Mouse (Mus musculus): ENCODE results near the gene Olfr1555-ps1. TPM values are rescaled to one million over a fixed set of nuclear protein-coding genes. Genes with fewer than 3 reads are reported as not detected.
"Not testable (repeated sequence)": the region's sequence is repeated elsewhere in the genome, so short reads cannot be mapped to it uniquely, and the experiment has no call there.

Olfr1555-ps1 gene
- total RNA-seq (2022), result not detected

GRCm38 (mm10) chr19:12170062-12170599 lies at the start of gene Olfr1555-ps1:
Gene Olfr1555-ps1, minus strand, starts transcription at chr19:12170112.
- DNase-seq (ENCODE audit: low spot score), result not testable (repeated sequence)

DNA sequence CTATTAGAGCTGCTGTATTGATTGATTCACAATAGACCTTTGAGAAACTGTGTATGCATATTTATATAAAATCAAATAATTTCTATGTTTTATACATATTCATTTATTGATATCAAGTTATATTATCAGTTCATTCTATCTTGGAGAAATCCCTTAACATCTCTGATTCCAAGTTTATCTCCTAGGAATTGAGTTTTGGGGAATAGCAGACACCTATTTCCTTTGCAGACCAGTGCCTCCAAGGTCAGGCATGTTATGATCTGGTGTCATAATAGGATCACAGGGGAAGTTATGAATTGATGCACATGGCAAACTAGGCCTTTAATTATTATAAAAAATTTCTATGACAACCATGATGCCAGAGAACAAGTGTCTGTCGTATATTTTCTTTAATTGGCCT lies 30.4 kb upstream of the Olfr1555-ps1 start, which contains the start of gene Olfr1431:
Gene Olfr1431 (plus strand): TSS at position 301 of the 400 bp plus-strand sequence.
- DNase-seq (ENCODE audit: low spot score), result no peak

GRCm38 (mm10) chr19:12199076-12199475 lies 29.2 kb upstream of the Olfr1555-ps1 start:
- DNase-seq (ENCODE audit: low spot score), result not testable (repeated sequence)

- DNase-seq (ENCODE audit: low spot score), result not testable (repeated sequence)
These were observed 5.5 kb upstream of the Olfr1555-ps1 start for GRCm38 (mm10) chr19:12175431-12175830.

DNA sequence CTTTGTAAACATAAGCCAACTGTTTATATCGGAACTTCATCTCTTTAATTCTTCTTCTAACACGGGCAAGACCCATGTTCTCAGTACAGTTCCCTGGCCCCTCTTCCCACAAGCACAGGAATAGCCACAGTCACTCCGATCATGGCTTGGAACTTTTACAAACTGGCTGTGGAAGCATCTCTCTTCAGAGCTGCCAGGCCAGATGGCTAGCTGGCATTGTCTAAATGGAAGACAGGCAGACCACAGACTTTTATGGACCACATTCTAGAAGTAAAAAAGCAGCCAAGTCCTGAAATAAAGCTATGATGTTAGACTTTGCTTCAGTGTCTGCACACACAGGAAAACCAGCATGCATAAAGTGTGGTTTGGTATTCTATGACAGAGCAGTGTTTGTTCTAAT lies 24.5 kb downstream of the Olfr1555-ps1 start:
- no peak for DNase-seq (ENCODE audit: low spot score)

DNA sequence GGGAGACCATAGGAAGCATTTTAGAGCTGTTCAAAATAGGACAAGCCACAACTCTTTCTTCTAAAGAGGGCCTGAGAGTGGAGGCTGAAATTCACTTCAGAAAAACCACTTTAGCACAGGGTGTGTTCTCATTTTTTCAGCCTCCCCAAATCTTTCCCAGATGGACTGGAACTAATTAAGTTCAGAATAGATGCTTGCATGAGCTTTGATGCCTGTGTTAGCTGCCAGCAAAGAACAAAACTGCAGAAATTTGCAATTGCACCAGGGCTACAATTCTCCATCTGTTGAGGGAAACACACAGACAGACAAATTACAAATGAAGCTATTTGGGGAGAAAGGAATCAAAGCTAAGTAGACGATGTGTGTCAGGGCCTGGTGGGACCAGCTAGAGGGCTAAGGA lies 26.6 kb downstream of the Olfr1555-ps1 start:
- no peak for DNase-seq (ENCODE audit: low spot score)

DNA sequence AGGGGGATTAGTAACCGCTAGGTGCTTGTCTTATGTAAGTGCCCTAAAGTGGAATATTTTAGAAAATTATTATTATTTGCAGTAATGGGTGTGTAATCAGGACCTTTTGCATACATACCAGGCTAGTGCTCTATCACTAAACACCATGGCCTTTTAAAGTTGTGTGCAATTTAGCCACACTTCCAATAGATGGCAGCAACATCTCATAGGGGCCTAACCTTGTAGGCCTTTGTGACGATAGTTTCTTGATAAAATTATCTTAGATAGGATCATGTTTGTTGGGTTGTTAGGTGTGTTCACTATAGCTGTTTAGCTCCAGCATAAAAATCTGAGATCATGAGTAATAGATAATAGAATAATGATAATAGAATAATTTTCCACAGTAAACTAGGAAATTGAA lies 35.6 kb downstream of the Olfr1555-ps1 start:
- DNase-seq (ENCODE audit: low spot score), result no peak

DNA sequence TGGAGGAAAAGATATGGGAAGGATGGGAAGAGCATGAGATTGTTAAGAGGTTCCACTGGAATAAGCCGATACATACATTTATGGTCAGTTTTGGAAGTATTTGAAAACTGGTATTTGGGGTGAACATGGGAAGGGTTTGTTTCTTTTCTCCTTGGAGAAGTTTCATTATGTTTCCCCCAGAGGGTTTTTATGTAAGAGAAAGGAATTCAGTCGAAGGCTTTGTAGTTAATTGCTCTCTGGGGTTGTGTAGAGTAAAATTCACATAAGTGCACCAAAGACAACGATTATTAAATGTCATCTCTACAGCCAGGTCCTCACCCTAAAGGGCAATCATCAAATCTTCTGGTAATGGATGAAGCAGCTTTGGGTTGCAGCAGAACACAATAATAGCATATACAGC lies 46.8 kb downstream of the Olfr1555-ps1 start, which contains the start of gene Olfr76:
Gene Olfr76 (minus strand): TSS at position 101 of the 400 bp plus-strand sequence.
- DNase-seq (ENCODE audit: low spot score), result no peak

DNA sequence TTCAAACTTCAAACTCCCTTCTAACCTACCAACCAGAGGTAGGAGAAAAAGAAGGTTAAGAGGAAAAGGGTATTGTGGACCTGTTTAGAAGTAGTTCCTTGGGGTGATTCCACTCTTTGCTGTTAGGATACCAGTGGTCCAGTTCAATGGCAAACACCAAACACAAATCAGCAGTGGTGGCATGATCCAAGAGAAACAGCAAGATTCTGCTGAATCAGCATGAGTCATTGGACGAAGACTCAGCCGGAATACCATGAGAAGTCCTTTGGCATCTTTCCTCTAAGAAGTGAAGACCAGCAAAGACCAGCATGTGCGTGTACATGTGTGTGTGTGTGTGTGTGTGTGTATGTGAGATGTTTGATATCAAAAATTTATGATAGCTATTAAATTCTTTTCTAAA lies 53.4 kb downstream of the Olfr1555-ps1 start:
- DNase-seq (ENCODE audit: low spot score), result no peak

GRCm38 (mm10) chr19:12115797-12116196 lies 54.1 kb downstream of the Olfr1555-ps1 start, which contains the start of gene Olfr1428:
Gene Olfr1428, minus strand, starts transcription at chr19:12115897.
- DNase-seq (ENCODE audit: low spot score), result no peak

Other genes with a start within 250 kb of the Olfr1555-ps1 start
- gene Osbp, start 204.2 kb downstream of the Olfr1555-ps1 start, total RNA-seq (2022), result 100 to 1,000 TPM in 1 of 4 experiments, 10 to 100 TPM in 3; 90.7 to 106 (median 95.9) TPM
- gene Olfr1423, start 128.8 kb downstream of the Olfr1555-ps1 start, total RNA-seq (2022), result not detected
- gene Olfr1424, start 107.4 kb downstream of the Olfr1555-ps1 start, total RNA-seq (2022), result not detected
- not detected for gene Olfr1425, start 92.4 kb downstream of the Olfr1555-ps1 start, total RNA-seq (2022)
- gene Olfr1426, start 78.1 kb downstream of the Olfr1555-ps1 start, total RNA-seq (2022), result not detected
- not detected for gene Olfr1427, start 66.8 kb downstream of the Olfr1555-ps1 start, total RNA-seq (2022)
- not detected for gene Olfr1428, start 54.2 kb downstream of the Olfr1555-ps1 start, total RNA-seq (2022)
- not detected for gene Olfr76, start 46.9 kb downstream of the Olfr1555-ps1 start, total RNA-seq (2022)
- gene Olfr1431, start 30.5 kb upstream of the Olfr1555-ps1 start, total RNA-seq (2022), result not detected
- gene Olfr1432, start 62.5 kb upstream of the Olfr1555-ps1 start, total RNA-seq (2022), result not detected
- gene Olfr262, start 71.5 kb upstream of the Olfr1555-ps1 start, total RNA-seq (2022), result not detected
- not detected for gene Olfr235, start 90.9 kb upstream of the Olfr1555-ps1 start, total RNA-seq (2022)
- not detected for gene Olfr1434, start 109.7 kb upstream of the Olfr1555-ps1 start, total RNA-seq (2022)
- not detected for gene Olfr1436, start 129.0 kb upstream of the Olfr1555-ps1 start, total RNA-seq (2022)
- not detected for gene Olfr1437, start 155.0 kb upstream of the Olfr1555-ps1 start, total RNA-seq (2022)
- gene Olfr1438-ps1, start 165.8 kb upstream of the Olfr1555-ps1 start, total RNA-seq (2022), result not detected
- gene Olfr1440, start 217.2 kb upstream of the Olfr1555-ps1 start, total RNA-seq (2022), result not detected
- gene Olfr1441, start 247.3 kb upstream of the Olfr1555-ps1 start, total RNA-seq (2022), result not detected

Data from heart, adult 8-10 months (tissue).